Mouse (Mus musculus): ENCODE results near the gene Rnf151.

DNA sequence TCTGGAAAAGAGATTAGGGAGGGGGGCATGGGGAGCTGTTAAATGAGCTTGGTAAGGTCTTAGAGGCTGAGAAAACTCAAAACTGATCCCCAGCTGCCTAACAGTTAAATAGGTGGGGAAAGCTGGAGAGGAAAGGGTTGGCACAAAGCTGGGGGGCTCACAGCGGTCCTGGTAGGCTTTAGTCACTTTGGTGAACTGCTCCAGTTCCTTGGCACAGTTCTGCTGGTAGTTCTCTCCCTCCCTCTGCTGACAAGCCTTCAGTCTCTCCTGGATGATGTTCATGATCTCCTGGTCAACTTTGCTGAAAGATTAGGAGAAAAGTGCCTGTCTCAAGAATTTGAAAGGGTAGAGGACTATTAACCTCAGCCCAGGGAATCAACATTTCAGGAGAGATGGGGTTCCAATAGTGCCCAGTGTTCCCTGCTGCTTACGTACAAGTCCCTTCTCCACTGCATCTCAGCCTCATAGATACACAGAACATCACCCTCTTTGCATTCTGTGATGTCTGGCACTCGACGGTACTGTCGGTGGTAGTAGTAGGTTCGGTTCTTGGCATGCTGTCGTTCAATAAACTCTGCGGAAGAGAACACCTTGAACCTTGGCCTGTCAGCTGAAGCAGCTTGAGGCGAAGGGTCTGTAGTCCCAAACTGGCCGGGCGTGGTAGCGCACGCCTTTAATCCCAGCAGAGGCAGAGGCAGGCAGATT, 4.5 kb upstream of the Rnf151 start:
- TF ChIP-seq GATA1 (IDR thresholded peaks at IDR 0.05; ENCODE audit: borderline replicate concordance, low read length) (no peak), FLI1 (IDR thresholded peaks at IDR 0.05; ENCODE audit: low read length) (no peak)

All from megakaryocyte, embryonic 14.5 days (primary cell).